Mouse (Mus musculus) adrenal gland, adult 2 months (tissue): ENCODE data around the gene Hmcn2. TPM values are rescaled to one million over a fixed set of nuclear protein-coding genes. Genes with fewer than 3 reads are reported as not detected.

Source experiments
- DNase-seq: peaks from one replicate; pipeline ENCODE4 v3.0.0; 2021
- polyA plus RNA-seq: library from polyadenylated mRNA; depleted of rRNA; stranded (reverse); fragments of >200 nt; gene quantifications from 2 replicates; pipeline ENCODE4 v1.2.3, GENCODE M21; 2012
- total RNA-seq, 2 experiments: library from RNA; stranded (reverse); gene quantifications; 2 replicates each; pipeline ENCODE4 v1.2.3; 2021

The Hmcn2 gene
- total and polyA plus RNA-seq, 3 experiments, result 0.93 to 8.3 (median 0.95) TPM

- no peak for DNase-seq
Observed at GRCm38 (mm10) chr2:31305684-31306083, 8.5 kb upstream of the Hmcn2 start.

DNA sequence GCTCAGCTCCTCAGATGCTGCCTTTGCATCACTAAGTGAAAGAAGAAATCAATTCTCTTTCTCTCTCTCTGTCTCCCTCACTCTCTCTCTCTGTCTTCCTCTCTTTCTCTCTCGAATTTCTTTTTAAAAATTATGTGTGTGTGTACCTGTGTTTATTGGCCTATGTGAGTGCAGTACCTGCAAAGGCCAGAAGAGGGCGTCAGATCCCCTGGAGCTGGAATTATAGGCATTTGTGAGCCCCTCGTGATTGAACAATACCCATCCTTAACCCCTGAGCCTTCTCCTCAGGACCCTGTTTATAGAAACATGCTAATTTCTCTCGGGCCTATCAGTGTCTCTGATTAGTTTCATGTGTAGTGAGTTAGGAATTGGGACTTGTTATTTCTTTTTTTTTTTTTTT is 6.0 kb upstream of the Hmcn2 start:
- no peak for DNase-seq

DNA sequence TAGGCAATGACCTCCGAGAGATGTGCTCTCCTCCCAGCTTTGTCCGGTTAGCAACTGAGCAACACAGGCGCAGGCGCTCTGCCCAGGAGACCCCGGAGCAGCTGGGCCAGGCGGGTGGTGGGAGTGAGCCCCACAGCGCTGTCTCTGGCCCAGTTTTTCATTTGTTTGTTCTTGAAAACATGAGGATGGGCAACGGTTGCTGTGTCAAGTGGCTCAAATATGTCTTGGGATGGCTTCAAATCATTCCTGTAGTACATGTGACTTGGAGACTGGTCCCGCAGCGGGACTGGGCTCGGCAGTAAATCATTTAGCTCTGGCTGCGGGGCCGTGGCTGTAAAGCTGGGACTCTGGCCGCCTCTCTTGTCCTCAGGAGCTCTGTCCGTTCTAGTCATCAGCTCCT is 4.7 kb upstream of the Hmcn2 start:
- no peak for DNase-seq

- peak; percentile 56 for DNase-seq
Observed at GRCm38 (mm10) chr2:31318162-31318561, 3.9 kb downstream of the Hmcn2 start.

DNA sequence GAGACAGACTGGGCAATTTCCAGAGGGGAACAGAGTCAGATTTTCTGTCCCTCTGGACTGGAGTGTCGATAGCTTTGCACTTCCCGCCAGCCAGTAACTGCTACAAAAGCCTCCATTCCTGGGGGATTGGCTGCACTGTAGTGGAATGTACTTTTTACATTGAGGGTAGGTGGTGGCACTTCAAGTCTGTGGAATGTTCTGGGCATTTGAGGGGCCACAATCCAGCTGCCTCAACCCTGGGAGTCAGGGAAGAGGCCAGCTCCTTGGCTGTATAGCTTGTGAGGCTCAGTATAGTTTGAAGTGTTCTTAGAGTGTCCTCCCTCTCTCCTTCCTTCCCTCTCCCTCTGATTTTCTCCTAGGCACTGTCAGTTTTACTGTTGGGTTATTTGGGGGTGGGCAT is 5.0 kb downstream of the Hmcn2 start:
- DNase-seq, result no peak

- DNase-seq, result no peak
Observed at GRCm38 (mm10) chr2:31327186-31327585, 13.0 kb downstream of the Hmcn2 start.

DNA sequence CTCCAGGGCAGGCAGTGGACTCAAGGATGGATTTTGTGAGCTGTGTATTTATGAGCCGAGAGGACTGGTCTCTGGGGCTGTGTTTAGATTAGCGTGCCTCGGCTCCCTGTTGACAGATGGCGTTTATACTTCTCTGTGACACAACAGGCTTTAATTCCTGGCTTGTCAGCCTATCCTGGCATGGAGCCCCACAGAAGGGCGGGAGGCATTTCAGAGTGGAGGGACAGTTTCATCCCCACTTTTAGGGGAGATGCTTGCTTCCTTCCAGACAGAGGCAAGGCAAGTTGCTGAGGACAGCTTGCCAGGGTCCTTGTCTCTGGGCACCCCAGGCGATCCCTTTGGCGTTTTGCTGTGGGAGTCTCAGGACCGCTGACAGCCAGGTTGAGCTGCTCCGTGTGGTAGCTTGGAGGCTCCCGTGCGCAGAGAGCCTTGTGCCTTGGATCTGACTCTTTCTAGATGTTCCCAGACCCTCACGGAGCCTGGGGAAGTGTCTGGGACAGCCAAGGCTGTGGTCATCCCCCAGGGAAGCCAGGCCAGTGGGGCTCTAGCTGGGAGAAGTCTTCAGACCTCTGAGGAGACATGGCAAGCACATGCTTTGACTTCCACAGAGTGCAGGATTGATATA is 23.6 kb downstream of the Hmcn2 start:
- no peak for DNase-seq

DNA sequence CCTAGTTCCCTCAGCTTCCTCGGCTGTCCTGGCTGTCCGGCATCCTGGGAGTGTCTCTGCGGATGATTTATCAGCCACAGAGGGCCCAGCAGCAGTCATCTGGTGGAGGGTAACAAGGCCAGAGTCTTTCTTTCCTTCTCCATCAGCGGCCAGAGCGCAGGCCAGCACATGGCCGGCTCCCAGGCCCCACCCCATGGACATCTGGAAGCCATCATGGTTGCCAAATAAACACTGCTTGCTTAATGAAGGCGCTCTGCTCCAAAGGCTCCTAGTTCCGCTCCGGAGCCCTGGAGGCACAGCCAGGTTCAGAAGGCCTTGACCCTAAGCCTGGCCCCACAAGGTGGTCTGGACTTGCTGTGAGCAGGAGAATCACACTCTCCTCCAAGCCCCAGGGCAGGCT is 25.6 kb downstream of the Hmcn2 start:
- DNase-seq, result peak; percentile 20

DNA sequence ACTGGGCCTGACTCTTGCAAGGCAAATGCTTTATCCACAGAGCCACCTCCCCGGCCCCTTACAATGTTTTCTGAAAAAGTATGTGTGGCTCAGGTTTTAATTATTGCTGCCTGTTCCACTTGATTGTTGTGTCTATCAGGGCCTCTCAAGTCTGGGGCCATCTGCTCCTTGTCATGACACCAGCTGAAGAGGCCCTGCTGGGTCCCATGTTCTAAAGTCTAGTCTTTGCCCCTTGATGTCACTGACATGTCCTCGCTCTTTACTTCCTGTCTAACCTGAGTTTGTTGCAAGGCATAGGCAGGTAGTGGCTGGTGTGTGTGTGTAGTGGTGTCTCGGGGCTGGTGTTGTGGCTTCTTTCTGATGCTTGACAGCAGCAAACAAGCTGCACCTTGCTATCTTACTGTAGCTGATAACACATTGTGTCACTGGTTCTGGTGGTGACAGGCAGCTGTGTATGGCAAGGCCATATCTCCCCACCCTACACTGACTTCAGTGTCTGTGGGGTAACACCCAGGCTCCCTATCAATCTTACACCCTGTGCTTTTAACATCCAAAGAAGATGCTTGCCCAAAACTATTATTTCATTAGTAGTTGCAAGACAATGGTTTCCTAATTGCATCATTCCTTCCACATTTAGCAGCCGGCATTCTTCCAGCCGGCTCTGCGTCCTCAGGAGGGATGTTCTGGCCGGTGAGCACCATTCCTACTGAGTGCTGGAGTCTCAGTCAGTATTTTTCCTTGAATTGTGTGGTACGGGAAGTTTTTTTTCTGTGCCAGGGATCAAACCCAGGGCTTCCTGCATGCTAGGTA is 27.7 kb downstream of the Hmcn2 start:
- DNase-seq, result no peak

GRCm38 (mm10) chr2:31346096-31346495 is 31.9 kb downstream of the Hmcn2 start:
- peak; percentile 44 for DNase-seq

GRCm38 (mm10) chr2:31348373-31348772 is 34.2 kb downstream of the Hmcn2 start:
- DNase-seq, result no peak

GRCm38 (mm10) chr2:31348850-31349249 is 34.6 kb downstream of the Hmcn2 start:
- no peak for DNase-seq

DNA sequence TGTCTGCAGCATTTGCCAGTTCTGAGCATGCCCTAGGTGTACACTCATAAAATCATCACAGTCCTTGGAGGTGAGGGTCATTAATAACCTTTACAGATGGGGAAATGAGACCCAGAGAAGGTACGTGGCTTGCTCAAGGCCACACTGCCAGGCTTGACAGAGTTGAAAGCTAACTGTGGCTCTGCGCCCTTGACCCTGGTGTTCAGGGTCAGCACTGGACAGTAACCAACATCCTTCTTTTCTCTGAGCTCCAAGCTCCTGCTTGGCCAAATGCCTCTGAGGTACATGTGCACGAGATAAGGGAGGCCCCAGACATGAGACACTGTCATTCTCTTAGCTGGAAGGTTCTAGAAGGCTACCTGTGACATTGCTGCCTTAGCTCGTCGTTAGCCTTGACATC is 42.6 kb downstream of the Hmcn2 start:
- DNase-seq, result peak; percentile 50

- DNase-seq, result peak; percentile 26
Observed at GRCm38 (mm10) chr2:31359316-31359715, 45.1 kb downstream of the Hmcn2 start.

DNA sequence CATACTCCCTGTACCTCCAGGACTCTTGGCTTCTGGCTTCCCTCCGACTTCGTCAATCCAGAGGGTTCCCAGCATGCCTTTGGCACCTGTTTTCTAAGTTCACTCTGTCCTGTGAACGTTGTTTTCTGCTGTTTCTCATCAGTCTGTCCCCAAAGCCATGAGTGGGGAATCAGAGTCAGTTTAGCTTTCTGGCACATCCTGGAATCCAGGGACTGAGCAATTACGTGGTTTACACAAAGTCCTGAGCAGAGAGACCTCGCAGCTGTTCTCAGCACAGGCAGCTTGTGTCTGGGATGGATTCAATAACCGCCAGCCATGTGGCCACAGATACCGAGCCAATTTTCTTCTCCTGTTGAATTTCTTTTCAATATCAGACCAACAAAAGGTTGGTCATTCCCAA is 53.0 kb downstream of the Hmcn2 start:
- DNase-seq, result no peak

- no peak for DNase-seq
Observed at GRCm38 (mm10) chr2:31371396-31371795, 57.2 kb downstream of the Hmcn2 start.

DNA sequence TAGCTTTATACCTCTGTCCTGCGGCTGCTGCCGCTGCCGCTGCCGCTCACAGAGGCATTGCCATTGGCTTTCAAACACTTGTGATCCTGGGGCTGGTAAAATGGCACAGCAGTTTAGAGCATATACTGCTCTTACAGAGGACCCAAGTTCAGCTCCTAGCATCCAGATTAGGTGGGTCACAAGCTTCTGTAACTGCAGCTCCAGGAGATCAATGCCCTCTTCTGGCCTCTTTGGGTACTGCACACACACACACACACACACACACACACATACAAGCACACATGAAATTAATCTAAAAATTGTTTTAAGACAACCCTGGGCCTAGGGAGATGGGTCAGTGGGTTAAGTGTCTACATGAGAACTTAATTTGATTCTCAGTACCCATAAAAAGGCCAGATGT is 58.0 kb downstream of the Hmcn2 start:
- no peak for DNase-seq

DNA sequence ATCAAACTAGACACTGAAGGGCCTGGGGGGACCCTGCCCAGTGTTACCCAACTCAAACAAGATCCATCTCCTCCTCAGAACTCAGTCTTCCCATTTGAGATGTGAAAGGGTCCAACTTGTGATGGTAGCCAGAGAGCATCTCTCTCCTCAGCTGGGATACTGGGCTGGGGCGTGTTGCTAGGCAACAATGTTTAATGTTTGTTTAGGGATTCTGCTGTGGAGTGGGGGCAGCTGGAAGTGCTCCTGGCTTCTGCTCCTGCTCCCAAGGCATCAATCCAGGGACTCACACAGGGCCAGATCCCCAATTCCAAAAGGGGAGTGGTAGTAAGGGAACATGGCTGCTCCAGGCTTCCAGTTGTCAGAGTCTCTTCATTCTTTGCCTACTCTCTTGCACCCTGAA is 60.2 kb downstream of the Hmcn2 start:
- DNase-seq, result no peak

DNA sequence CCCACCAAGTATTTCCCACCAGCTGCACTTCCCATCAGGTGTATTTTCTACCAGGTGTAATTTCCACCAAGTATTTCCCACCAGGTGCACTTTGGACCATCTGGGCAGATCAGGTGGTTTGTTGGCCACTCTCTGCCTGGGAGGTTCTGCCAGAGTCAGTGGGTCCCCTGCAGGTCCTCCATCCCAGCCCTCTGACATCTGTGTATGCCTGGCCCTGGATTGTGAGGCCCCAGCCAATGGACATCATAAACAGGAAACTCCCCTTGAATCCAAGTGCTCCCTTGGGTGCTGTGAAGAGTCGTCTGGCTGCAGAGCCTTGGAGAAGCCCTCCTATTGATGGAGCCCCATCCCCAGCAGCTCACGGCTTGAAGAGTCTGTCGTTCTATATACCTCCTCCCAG is 61.8 kb downstream of the Hmcn2 start:
- DNase-seq, result no peak

DNA sequence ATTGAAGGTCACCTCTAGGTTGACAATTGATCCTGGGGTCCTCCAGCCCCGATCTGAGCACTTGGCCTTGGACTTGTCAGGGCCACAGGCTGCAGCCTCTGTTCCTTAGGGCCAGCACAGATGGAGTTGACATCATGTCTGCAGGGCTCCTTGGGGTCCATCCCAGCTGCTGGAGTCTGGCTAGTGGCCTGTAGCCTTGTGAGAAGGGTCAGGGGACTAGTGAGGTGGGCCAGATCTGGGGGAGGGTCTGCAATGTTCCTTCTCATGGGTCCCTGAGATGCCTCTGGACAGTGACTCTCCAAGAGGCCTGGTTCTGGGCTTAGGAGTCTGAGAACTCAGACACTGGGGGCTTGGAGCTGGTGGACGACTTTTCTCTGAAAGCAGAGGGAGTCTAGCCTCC is 63.3 kb downstream of the Hmcn2 start:
- no peak for DNase-seq

- peak; percentile 36 for DNase-seq
Observed at GRCm38 (mm10) chr2:31381292-31381846, 67.2 kb downstream of the Hmcn2 start.

DNA sequence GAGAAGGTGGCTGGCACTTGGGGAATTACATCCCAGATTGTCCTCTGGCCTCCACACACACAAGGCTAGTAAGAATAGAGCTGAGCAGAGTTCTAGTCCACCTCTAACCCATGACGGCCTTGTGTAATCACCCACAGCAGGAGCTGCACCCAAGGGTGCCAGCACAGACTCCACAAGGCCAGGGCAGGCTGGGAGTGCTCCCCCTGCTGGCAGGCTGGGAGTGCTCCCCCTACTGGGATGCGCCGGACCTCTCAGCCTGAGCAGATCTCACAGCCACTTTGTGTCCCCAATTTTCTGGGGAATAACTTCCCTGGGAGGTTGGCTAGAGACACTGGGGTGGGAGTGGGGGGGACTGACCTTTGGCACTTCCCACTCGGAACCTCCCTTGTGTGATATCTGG is 68.7 kb downstream of the Hmcn2 start:
- DNase-seq, result peak; percentile 62

DNA sequence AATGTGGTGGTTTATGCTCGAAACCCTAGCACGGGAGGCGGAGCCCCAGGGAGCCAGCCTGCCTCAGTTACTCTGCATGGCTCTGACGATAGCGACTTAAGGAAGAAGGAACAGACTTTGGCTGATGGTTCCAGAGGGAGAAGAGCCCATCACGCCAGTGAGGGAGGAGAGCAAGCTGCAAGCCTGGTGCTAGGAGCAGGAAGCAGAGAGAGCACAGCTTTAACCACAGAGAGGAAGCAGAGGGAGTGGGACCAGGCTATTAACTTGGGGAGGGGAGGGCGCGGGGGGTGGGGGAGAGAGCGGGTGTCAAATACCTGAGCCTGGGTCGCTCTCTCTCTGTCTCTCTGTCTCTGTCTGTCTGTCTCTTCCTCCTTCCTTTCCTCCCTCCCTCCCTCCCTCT is 102.8 kb downstream of the Hmcn2 start:
- no peak for DNase-seq

- peak; percentile 75 for DNase-seq
Observed at GRCm38 (mm10) chr2:31418021-31418420, 103.8 kb downstream of the Hmcn2 start.
